Mouse (Mus musculus): ENCODE results near the gene Tas2r113.
"Not testable (repeated sequence)": the region's sequence is repeated elsewhere in the genome, so short reads cannot be mapped to it uniquely, and the experiment has no call there.

Tas2r113 gene

DNA sequence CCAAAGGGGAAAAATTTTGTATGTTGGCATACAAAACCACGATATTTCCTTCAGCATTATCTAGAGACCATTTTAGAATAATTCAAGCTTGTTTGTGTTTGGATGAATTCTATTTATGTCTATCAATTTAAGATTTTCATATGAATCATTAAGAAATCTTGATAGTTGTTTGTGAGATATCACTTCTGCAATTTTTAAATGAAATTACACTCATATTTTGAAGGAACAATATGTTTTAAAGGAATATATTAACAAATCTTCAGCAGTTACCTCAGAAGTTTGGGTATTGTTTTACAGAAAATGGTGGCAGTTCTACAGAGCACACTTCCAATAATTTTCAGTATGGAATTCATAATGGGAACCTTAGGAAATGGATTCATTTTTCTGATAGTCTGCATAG, at the start of gene Tas2r113:
Gene Tas2r113 (plus strand): TSS at position 301 of the 400 bp plus-strand sequence.
- DNase-seq (ENCODE audit: extremely low read depth, insufficient read length, low spot score): no peak

GRCm38 (mm10) chr6:132846842-132847241, 46.0 kb upstream of the Tas2r113 start, which contains the start of gene Tas2r123:
Gene Tas2r123, plus strand, starts transcription at chr6:132847142.
- no peak for DNase-seq (ENCODE audit: extremely low read depth, insufficient read length, low spot score)

- no peak for DNase-seq (ENCODE audit: extremely low read depth, insufficient read length, low spot score)
Measured at GRCm38 (mm10) chr6:132855138-132855537, 37.7 kb upstream of the Tas2r113 start, which contains the start of gene Tas2r116. Gene Tas2r116, plus strand, starts transcription at chr6:132855438.

GRCm38 (mm10) chr6:132867708-132868107, 25.1 kb upstream of the Tas2r113 start, which contains the start of gene Tas2r110:
Gene Tas2r110, plus strand, starts transcription at chr6:132868008.
- DNase-seq (ENCODE audit: extremely low read depth, insufficient read length, low spot score): no peak

- DNase-seq (ENCODE audit: extremely low read depth, insufficient read length, low spot score): no peak
Measured at GRCm38 (mm10) chr6:132909351-132909750, 16.5 kb downstream of the Tas2r113 start, which contains the start of gene Tas2r125. Gene Tas2r125, plus strand, starts transcription at chr6:132909651.

DNA sequence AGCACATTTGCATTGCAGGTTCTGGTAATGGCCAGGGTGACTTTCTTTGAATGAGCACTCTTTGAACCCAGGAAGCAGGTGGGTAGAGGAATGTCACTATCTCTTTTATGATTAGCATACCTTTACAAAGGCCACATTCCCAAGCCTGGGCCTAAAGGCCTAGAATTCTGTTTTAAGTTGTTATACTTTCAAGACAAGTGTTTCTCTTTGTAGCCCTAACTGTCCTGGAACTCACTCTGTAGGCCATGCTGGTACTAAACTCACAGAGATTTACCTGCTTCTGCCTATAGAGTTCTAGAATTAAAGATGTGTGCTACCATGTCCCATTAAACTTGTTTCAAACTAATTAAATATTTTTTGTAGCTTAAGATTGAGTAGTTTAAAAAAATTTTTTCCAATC, 48.6 kb downstream of the Tas2r113 start:
- not testable (repeated sequence) for DNase-seq (ENCODE audit: extremely low read depth, insufficient read length, low spot score)

Data from 3134 (cell line).